Mouse (Mus musculus): ENCODE data around the gene Cfdp1. TPM values are rescaled to one million over a fixed set of nuclear protein-coding genes. Genes with fewer than 3 reads are reported as not detected.

Cfdp1 gene
- polyA plus RNA-seq (2012; rRNA removed), result 1.8 and 2.1 TPM in 2 replicates

DNA sequence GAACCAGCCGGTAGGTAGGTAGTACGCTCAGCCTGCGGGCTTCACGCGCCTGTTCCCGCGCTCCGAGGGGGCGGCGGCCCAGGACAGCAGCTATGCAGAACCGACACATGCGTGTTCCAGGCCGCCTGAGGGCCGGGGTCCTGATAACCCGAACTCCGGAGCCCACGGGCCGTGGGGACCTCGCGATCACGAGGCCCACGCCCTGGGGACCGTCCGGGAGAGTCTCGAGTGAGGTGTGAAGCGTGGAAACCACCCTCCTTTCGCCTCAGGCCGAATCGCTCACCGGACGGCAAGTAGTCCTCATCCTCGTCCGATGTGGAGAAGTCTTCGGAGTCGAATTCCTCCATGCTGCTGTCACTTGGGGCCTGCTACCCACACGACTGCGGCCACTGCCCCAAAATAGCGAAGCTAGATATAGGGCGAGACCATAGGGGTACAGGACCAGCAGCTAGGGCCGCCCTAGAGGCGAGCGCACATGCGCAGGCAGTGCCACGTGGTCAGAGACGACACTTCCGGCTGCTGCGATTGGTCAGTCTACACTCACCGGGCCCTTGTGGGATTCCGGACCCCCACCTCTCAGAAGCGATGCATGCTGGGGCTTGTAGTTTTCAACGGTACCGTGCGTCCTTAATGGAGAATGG, at the start of gene Cfdp1:
Cfdp1 (minus strand) TSS at position 431 of the 641 bp plus-strand sequence.

DNA sequence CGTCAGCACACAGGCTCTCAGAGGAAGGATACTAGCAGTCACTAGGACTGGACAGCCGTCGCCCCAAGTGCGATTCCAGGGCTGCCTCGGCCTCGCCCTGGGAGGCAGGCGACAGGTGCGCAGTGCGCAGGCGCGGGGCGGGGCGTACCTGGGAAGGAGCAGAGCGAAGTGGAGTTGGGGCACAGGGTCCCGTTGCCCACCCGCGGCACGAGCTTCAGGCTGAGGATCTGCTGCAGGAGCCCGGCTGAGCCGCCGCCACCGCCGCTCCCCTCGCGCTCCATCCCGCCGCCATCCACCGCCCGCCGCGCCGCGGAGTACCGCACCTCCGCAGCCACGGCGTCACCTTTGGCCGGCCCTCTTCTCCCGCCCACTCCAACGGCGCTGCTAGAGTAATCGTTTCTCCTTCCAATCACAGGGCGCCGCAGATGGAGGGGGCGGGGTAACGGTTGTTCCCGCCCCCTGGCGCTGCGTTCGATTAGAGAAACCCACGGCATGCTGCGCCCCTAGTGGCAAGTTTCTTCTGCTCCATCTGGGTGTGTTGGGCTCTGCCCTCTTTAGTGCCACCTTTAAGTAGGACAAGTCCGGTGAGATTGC, 22.4 kb upstream of the Cfdp1 start, which contains the start of gene Tmem170:
Tmem170 (minus strand) TSS at position 396 of the 594 bp plus-strand sequence.

DNA sequence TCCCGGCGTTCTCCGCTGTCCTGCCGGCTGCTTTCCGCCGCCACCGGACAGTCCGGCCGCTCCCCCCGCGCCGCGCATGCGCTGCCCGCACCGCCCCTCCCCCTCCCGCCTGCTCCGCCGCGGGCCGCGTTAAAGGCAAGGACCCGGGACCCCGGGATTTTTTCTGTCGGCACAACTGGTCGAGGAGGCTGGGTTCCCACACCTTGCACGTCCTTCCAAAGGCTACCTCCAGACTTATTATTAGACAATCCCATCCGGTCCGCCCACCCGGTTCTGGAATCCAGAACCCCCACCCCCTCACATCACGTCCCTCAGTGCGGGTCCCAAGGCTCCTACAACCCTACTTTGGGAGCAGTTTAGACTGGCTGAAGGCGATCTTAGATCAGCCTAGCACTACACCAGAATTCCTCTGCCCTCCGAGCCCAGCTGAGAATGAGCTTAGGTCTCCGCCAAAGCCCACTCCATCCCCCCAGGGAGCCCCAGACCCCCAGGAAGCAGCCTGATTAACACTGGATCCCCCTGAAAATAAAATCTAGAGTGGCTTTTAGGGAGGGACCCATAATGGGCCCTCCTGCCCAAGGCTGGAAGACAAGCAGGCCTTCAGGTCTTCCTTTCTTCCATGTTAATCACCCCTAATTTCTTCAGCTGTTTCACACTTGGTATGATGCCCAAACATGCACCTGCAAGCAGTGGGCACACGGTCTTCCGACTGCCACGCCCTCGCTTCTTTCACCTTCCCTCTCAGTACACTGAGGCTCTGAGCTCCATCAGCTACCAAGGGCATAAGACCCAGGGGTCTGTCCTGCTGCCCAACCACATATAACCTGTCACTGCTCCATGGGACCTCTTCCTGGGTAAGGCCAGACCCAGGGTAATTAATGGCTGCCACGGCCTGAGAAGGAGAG, 110.0 kb downstream of the Cfdp1 start, which contains the start of gene Bcar1:
Bcar1 (minus strand) TSS at position 18 of the 905 bp plus-strand sequence.

Other genes with a start within 250 kb of the Cfdp1 start
- gene Ldhd, start 223.9 kb downstream of the Cfdp1 start, polyA plus RNA-seq (2012; rRNA removed), result 8.4 TPM in 2 replicates
- 2.9 and 3.0 TPM in 2 replicates for gene Zfp1, start 210.9 kb downstream of the Cfdp1 start, polyA plus RNA-seq (2012; rRNA removed)
- 14.0 and 13,449 TPM in 2 replicates for gene Ctrb1, start 163.3 kb downstream of the Cfdp1 start, polyA plus RNA-seq (2012; rRNA removed)
- 121 and 122 TPM in 2 replicates for gene Bcar1, start 110.5 kb downstream of the Cfdp1 start, polyA plus RNA-seq (2012; rRNA removed)
- 4.5 and 5.3 TPM in 2 replicates for gene Tmem170, start 22.5 kb upstream of the Cfdp1 start, polyA plus RNA-seq (2012; rRNA removed)
- gene Chst5, start 56.2 kb upstream of the Cfdp1 start, polyA plus RNA-seq (2012; rRNA removed), result 2.0 TPM in 2 replicates
- gene Tmem231, start 79.6 kb upstream of the Cfdp1 start, polyA plus RNA-seq (2012; rRNA removed), result 4.2 and 5.7 TPM in 2 replicates
- 20.5 and 23.9 TPM in 2 replicates for gene Gabarapl2, start 86.4 kb upstream of the Cfdp1 start, polyA plus RNA-seq (2012; rRNA removed)
- 1.6 and 1.8 TPM in 2 replicates for gene Adat1, start 138.0 kb upstream of the Cfdp1 start, polyA plus RNA-seq (2012; rRNA removed)
- 37.6 and 47.0 TPM in 2 replicates for gene Kars, start 157.0 kb upstream of the Cfdp1 start, polyA plus RNA-seq (2012; rRNA removed)
- 9.7 and 12.3 TPM in 2 replicates for gene Terf2ip, start 157.1 kb upstream of the Cfdp1 start, polyA plus RNA-seq (2012; rRNA removed)
- gene Gm6793, start 160.7 kb upstream of the Cfdp1 start, polyA plus RNA-seq (2012; rRNA removed), result not detected in 2 replicates

All from colon, adult 2 months (tissue).